Mouse (Mus musculus) adrenal gland, adult 18-20 months (tissue): ENCODE data around the gene Mrgprd. TPM values are rescaled to one million over a fixed set of nuclear protein-coding genes. Genes with fewer than 3 reads are reported as not detected.

Source experiments
- total RNA-seq, 2 experiments: library from RNA; stranded (reverse); gene quantifications; 1 replicate in 1 of 2; 2 replicates in 1 of 2; pipeline ENCODE4 v1.2.3; 2021

Gene Mrgprd
- total RNA-seq, 2 experiments from 2014 or later, result not detected

Other genes with a start within 250 kb of the Mrgprd start
- not detected for gene 1810010D01Rik, start 106.7 kb upstream of the Mrgprd start, total RNA-seq
- 10 to 100 TPM; 12.9 to 13.0 TPM for gene Tpcn2, start 30.8 kb upstream of the Mrgprd start, total RNA-seq
- gene Mrgprf, start 14.0 kb upstream of the Mrgprd start, total RNA-seq, result 1 to 10 TPM in 1 of 2 experiments, under 1 TPM in 1; 0.70 to 1.9 TPM